Mouse (Mus musculus) bone marrow, adult 2 months (tissue): ENCODE measurements around the gene Acod1.

Source experiments
- CTCF ChIP-seq: fragments of 200-500 bp; IDR thresholded peaks from 2 replicates; pipeline ENCODE4 v1.5.1; 2011; ENCODE audit warnings: low read length, control low read depth; ENCODE audit not compliant: control insufficient read depth, insufficient read depth
- POLR2A ChIP-seq: fragments of 200-500 bp; IDR thresholded peaks from 2 replicates; pipeline ENCODE4 v1.6.1; 2011; ENCODE audit warnings: low read depth, mild to moderate bottlenecking, control low read depth, low read length, borderline replicate concordance; ENCODE audit not compliant: control insufficient read depth

GRCm38 (mm10) chr14:103102731-103103335, 56.1 kb downstream of the Acod1 start:
- TF ChIP-seq CTCF (no peak), POLR2A (no peak)
